Mouse (Mus musculus) heart, embryonic 12.5 days (tissue): ENCODE results near the gene 1500011B03Rik. TPM values are rescaled to one million over a fixed set of nuclear protein-coding genes. Genes with fewer than 3 reads are reported as not detected.

Experiments
- ATAC-seq: fragments of 200-750 bp; cut with Nextera tagmentation; 2 replicates; pipeline ENCODE4 v1.8.0; 2017; ENCODE audit warnings: moderate TSS enrichment, moderate library complexity; ENCODE audit not compliant: insufficient number of reproducible peaks, low FRiP score
- H3K27ac ChIP-seq: fragments of 300-500 bp; sonication (generic); 2 replicates; pipeline ENCODE4 v1.5.1; 2016; ENCODE audit warnings: mild to moderate bottlenecking, moderate library complexity; ENCODE audit not compliant: poor library complexity, severe bottlenecking
- H3K27me3 ChIP-seq: fragments of 300-500 bp; sonication (generic); replicated peaks from 2 replicates; pipeline ENCODE4 v1.6.1; 2016; ENCODE audit warnings: mild to moderate bottlenecking, moderate library complexity
- H3K36me3 ChIP-seq: fragments of 300-500 bp; sonication (generic); 2 replicates; pipeline ENCODE4 v1.6.1; 2016; ENCODE audit warnings: mild to moderate bottlenecking, moderate library complexity
- H3K4me1 ChIP-seq: fragments of 300-500 bp; sonication (generic); replicated peaks from 2 replicates; pipeline ENCODE4 v1.6.1; 2016; ENCODE audit warnings: mild to moderate bottlenecking
- H3K4me2 ChIP-seq: fragments of 300-500 bp; sonication (generic); 2 replicates; pipeline ENCODE4 v1.6.1; 2016; ENCODE audit warnings: mild to moderate bottlenecking, moderate library complexity
- H3K4me3 ChIP-seq: fragments of 300-500 bp; sonication (generic); 2 replicates; pipeline ENCODE4 v1.5.1; 2016; ENCODE audit warnings: mild to moderate bottlenecking
- H3K9ac ChIP-seq: fragments of 300-500 bp; sonication (generic); 2 replicates; pipeline ENCODE4 v1.6.1; 2016; ENCODE audit warnings: mild to moderate bottlenecking, moderate library complexity
- H3K9me3 ChIP-seq: fragments of 300-500 bp; sonication (generic); replicated peaks from 2 replicates; pipeline ENCODE4 v1.6.1; 2016; ENCODE audit warnings: mild to moderate bottlenecking, moderate library complexity
- WGBS: fragments of 180-500 bp; shearing (Covaris S2); methylation state at CpG from one replicate; pipeline ENCODE4 v1.1.7; 2016; 5-methylcytosine and 5-hydroxymethylcytosine counted together
- polyA plus RNA-seq: library from polyadenylated mRNA; unstranded; fragments of >200 nt; fragmentation: Nextera tagmentation; extraction: Ambion mirVana; gene quantifications from 2 replicates; pipeline ENCODE4 v1.2.1, GENCODE M21; 2016

1500011B03Rik gene
- polyA plus RNA-seq, 1 experiment from 2014 or later = 53.2 TPM

DNA sequence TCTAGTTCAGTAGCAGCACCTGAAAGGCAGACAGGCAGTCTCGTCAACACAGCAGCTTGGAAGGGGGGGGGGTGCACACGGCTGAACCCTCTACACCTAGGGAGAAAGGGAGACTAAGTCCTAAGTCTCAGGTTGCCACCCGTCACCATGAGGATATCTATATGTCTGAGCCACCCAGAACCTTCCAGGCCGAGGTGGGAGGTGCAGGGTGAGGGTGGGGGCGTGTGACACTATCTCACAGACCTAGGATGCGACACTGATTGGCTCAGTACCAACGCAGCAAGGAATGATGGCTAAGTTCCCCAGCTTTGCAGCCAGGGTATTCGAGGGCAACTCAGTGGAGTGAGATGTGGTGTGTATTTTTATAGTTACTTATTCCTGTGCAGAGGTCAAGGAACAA is 14.9 kb downstream of the 1500011B03Rik start:
- H3K4me1 ChIP-seq = peaks cover 41% of the 10 kb centered on the region
- no peak overlapping the region for H3K27ac ChIP-seq
- WGBS = 73% methylated on average over 8 of the region's 8 CpGs
- H3K27me3 ChIP-seq = no peaks in the 10 kb centered on the region
- no peak overlapping the region for H3K9ac ChIP-seq
- no peak overlapping the region for H3K4me3 ChIP-seq
- peaks cover 32% of the 10 kb centered on the region for H3K36me3 ChIP-seq
- H3K9me3 ChIP-seq = no peaks in the 10 kb centered on the region
- no peak for ATAC-seq
- H3K4me2 ChIP-seq = no peak overlapping the region

DNA sequence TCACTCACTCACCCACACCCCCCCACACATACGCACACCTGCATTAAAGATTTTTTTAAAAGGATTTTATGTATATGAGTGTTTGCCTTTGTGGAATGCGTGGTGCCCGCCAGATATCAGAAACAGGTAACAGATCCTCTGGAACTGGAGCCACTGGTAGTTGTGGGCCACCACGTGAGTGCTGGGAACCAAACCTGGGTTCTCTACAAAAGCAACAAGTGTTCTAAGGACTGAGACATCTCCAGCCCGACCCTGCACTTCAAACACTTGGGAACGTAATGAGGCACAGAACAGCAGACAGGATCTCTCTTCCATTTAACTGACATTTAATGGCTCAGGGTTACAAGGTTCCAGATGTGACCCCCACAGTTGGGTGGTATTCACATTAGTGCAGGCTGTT is 15.4 kb downstream of the 1500011B03Rik start:
- 71% methylated on average over 6 of the region's 6 CpGs for WGBS
- ATAC-seq = no peak
- no peak overlapping the region for H3K9ac ChIP-seq
- H3K27me3 ChIP-seq = no peaks in the 10 kb centered on the region
- H3K36me3 ChIP-seq = peaks cover 37% of the 10 kb centered on the region
- H3K4me2 ChIP-seq = no peak overlapping the region
- peaks cover 41% of the 10 kb centered on the region for H3K4me1 ChIP-seq
- peak overlapping the region; percentile 81 for H3K27ac ChIP-seq
- no peaks in the 10 kb centered on the region for H3K9me3 ChIP-seq
- no peak overlapping the region for H3K4me3 ChIP-seq

DNA sequence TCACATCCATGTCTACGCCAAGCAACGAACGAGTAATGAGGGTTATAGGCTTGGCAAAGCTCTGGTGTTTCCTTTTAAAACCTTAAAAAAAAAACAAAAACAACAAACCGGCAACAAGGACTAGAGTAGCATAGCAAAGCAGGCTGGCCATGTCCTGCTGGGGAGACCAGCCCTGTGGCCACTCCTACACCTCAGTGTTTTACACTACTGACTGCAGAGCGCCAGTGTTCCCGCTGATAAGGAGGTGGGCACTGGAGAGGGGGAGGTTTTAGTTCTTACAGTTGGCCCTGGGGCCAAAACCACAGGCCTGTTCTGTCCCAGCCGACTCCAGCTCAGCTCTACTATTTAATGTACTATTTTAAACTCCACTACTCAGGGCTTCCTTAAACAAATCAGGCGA is 15.8 kb downstream of the 1500011B03Rik start:
- 11% methylated on average over 8 of the region's 8 CpGs for WGBS
- Histone ChIP-seq H3K4me2 (peak overlapping the region; percentile 39), H3K27ac (peak overlapping the region; percentile 81), H3K9me3 (no peaks in the 10 kb centered on the region), H3K4me3 (no peak overlapping the region), H3K4me1 (peaks cover 37% of the 10 kb centered on the region), H3K9ac (no peak overlapping the region), H3K36me3 (peaks cover 40% of the 10 kb centered on the region), H3K27me3 (no peaks in the 10 kb centered on the region)
- ATAC-seq = peak; percentile 81

DNA sequence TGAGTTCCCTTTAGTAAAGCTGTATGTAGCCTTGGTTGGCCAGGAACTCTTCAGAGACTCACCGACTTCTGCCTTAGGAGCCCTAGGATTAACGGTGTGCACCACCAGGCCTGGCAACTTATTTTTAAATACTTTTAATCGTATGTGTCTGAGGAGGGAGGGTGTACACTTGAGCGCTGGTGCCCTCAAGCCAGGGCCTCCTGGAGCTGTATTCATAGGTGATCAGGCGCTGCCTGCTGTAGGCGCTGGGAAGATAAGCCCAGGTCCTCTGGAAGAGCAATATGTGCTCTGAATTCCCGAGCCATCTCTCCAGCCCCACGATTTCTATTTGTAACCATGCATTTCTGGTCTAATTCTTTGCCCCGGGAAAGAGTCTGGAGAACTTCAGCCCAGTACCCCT is 16.2 kb downstream of the 1500011B03Rik start:
- WGBS = 22% methylated on average over 9 of the region's 9 CpGs
- Histone ChIP-seq H3K9me3 (no peaks in the 10 kb centered on the region), H3K9ac (peak overlapping the region; percentile 29), H3K36me3 (peaks cover 44% of the 10 kb centered on the region), H3K27me3 (no peaks in the 10 kb centered on the region), H3K4me1 (peaks cover 32% of the 10 kb centered on the region), H3K4me3 (no peak overlapping the region), H3K4me2 (peak overlapping the region; percentile 39), H3K27ac (peak overlapping the region; percentile 81)
- ATAC-seq = 0 out of 2 replicates have a peak, but pooled peaks have one; percentile 30

DNA sequence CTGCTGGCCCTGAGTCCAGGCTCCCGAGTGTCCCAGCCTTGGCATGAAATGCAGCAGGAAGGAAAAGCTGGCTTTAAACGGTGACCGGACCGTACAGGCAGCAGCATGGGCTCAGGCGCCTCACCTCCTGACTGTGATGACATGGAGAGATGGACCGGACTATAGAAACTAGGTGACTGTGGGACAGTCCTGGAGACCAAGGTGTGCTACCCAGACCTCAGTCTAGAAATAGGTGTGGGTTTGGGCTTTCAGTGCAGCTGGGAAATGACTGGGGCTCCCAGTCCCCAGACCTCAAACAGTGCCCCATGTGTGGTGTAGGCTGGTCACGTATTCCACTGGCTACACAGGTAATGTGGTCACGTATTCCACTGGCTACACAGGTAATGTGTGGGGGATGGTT is 16.6 kb downstream of the 1500011B03Rik start:
- 72% methylated on average over 8 of the region's 8 CpGs for WGBS
- Histone ChIP-seq H3K4me3 (no peak overlapping the region), H3K4me1 (peaks cover 32% of the 10 kb centered on the region), H3K36me3 (peaks cover 47% of the 10 kb centered on the region), H3K9ac (peak overlapping the region; percentile 29), H3K4me2 (peak overlapping the region; percentile 39; the same call in 1 of the 2 replicates), H3K27me3 (no peaks in the 10 kb centered on the region), H3K9me3 (no peaks in the 10 kb centered on the region), H3K27ac (peak overlapping the region; percentile 81)
- ATAC-seq = no peak

DNA sequence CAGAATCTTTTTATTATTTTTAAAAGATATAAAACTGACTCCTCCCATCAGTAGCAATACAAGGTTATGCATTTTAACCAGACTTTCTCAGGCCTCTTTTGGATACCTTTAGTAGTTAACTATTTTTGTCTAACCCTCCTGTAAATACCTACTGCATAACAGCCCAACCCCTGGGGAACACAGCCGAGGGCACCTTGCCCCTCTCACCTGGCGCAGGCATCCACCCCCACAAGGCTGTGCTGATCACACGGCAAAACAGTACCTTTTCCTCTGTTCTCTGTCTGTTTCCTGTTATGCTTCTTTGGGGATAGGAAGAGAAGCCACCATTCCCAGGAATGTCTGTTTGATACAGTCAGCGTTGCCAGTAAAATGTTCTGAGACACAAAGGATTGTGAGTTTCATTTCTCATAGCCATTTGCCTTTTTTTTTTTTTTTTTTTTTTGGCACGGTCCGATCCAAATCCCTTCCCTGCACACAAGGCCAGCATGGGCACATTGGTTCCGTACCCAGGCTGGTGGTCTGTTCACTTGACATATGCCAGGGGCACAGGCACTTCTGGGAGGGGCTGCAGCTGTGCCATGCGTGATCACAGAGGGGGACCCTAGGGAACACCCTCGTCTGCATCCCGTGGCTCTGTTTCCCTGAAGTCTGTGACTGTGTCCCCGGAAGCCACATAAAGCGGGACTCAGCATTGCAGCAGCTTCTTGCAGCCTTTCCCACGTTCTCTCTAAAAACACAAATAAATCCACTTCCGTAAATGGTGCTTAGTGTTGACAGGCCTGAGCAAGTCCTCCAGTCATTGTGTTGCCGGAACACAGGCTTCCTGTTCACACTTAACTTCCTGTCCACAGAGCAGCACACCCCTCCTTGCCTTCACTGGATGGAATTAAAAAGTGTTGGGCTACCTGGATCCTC is 17.6 kb downstream of the 1500011B03Rik start:
- ATAC-seq = no peak
- WGBS = 58% methylated on average over 15 of the region's 15 CpGs

DNA sequence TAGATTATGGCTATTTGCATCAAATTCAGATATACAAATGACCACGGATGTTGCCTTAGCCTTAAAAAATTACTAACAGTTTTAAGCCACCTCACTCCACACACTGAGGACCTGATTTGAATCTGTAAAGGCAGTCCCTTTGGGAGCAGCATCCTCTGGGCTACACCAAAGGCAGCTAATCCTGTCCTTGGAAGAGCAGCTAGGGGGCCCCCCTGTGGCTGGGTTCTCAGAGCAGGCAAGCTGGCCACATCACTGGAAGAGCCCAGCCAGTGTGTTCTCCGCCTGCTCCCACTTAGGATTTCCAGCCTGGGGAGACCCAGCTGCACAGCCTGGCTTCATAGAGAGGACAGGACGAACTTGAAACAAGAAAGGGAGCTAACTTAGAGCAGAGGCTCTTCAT is 18.3 kb downstream of the 1500011B03Rik start:
- H3K4me3 ChIP-seq = no peak overlapping the region
- no peaks in the 10 kb centered on the region for H3K27me3 ChIP-seq
- 48% methylated on average over 3 of the region's 3 CpGs for WGBS
- no peak overlapping the region for H3K4me2 ChIP-seq
- H3K9me3 ChIP-seq = no peaks in the 10 kb centered on the region
- no peak for ATAC-seq
- H3K36me3 ChIP-seq = peaks cover 62% of the 10 kb centered on the region
- H3K4me1 ChIP-seq = peaks cover 32% of the 10 kb centered on the region
- no peak overlapping the region for H3K9ac ChIP-seq
- no peak overlapping the region for H3K27ac ChIP-seq

More for the DNA sequence above, 17.6 kb downstream of the 1500011B03Rik start:
- Histone ChIP-seq H3K36me3 (peaks cover 56% of the 10 kb centered on the region), H3K4me3 (no peak overlapping the region), H3K4me2 (no peak overlapping the region), H3K27ac (peak overlapping the region; percentile 81), H3K27me3 (no peaks in the 10 kb centered on the region), H3K9me3 (no peaks in the 10 kb centered on the region), H3K9ac (no peak overlapping the region), H3K4me1 (peaks cover 32% of the 10 kb centered on the region)

DNA sequence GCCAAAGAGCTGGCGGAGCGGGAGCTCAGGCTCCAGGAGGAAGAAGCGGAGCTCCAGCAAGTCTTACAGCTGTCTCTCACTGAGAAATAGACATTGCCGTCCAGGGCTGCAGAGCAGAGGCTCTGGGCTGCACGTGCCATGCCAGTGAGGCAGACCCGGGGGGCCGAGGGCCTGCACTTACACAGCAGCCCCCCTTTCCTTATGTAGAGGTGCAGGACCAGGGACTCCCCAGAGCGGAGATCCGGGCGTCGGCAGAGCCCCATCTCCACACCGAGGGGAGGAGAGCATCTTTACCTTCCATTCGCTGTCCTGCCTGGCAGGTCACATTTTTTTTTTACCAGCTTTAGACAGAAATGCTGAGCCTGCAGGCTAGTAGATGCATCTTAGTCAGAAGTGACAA is 18.9 kb downstream of the 1500011B03Rik start:
- H3K27ac ChIP-seq = no peak overlapping the region
- H3K27me3 ChIP-seq = no peaks in the 10 kb centered on the region
- no peak overlapping the region for H3K4me2 ChIP-seq
- H3K4me1 ChIP-seq = peaks cover 32% of the 10 kb centered on the region
- H3K9ac ChIP-seq = no peak overlapping the region
- WGBS = 90% methylated on average over 13 of the region's 13 CpGs
- no peak for ATAC-seq
- peaks cover 68% of the 10 kb centered on the region for H3K36me3 ChIP-seq
- no peaks in the 10 kb centered on the region for H3K9me3 ChIP-seq
- H3K4me3 ChIP-seq = no peak overlapping the region

DNA sequence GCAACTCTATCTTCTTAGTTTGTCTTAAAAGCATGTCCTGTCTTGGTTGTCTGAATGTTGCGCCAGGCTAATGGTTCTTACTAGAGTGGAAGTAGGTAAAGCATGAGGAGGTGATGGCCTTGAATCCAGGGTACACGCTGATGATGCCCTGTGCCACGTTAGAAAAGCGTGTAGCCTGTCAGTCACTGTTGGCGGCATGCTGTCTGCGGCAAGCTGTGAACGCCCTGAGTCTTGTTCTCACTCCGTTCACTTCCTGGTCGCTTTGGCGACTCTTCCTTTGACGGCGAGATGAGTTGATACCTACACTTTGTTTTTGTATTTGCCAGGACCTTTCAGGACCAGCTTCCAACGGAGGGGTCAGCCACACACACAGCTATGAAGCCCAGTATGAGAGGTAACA is 20.0 kb downstream of the 1500011B03Rik start:
- no peak for ATAC-seq
- Histone ChIP-seq H3K9me3 (no peaks in the 10 kb centered on the region), H3K4me2 (no peak overlapping the region), H3K4me1 (peaks cover 27% of the 10 kb centered on the region), H3K27me3 (no peaks in the 10 kb centered on the region), H3K36me3 (peaks cover 70% of the 10 kb centered on the region), H3K4me3 (no peak overlapping the region), H3K9ac (no peak overlapping the region), H3K27ac (no peak overlapping the region)
- 87% methylated on average over 13 of the region's 13 CpGs for WGBS

DNA sequence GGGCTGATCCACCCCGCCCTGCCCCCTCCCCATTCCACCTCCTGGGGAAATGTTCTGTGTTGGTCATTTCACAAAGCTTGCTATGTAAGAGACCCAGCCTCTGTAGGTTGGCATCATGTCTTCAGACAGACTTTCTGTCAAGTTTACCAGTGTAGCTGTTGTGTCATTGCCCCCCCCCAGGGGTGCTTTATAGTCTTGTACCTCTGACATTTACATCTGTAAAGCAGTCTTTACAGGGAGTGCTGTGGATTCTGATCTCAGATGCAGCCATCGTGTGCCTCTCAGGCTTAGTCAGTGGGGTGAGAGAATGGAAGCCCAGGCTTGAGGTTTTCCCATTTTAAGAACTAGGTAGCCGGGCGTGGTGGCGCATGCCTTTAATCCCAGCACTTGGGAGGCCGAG is 21.4 kb downstream of the 1500011B03Rik start:
- H3K9ac ChIP-seq = no peak overlapping the region
- H3K27me3 ChIP-seq = no peaks in the 10 kb centered on the region
- 86% methylated on average over 6 of the region's 6 CpGs for WGBS
- peaks cover 17% of the 10 kb centered on the region for H3K4me1 ChIP-seq
- H3K4me2 ChIP-seq = no peak overlapping the region
- no peak overlapping the region for H3K27ac ChIP-seq
- H3K4me3 ChIP-seq = no peak overlapping the region
- H3K9me3 ChIP-seq = no peaks in the 10 kb centered on the region
- H3K36me3 ChIP-seq = peaks cover 74% of the 10 kb centered on the region
- ATAC-seq = no peak

DNA sequence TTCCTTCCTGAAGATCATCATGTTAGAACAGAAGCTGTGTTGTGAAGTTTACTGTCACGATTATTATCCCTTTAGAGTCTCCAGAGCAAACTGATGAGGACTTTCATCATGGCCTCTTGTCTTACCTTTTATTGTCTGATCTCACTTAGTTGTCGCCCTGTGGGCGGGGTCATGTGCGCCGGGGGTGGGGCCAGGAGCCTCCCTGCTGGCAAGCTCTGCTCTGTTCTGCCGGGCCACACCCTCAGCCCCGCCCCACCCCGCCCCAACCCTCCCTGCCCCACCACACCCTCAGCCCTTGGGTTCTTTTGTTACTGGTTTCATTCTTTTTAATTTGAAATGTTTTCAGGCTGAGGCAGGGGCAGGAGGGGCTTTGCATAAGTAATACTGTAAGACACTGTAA is 22.2 kb downstream of the 1500011B03Rik start:
- H3K36me3 ChIP-seq = peaks cover 74% of the 10 kb centered on the region

More for the DNA sequence above, 22.2 kb downstream of the 1500011B03Rik start:
- Histone ChIP-seq H3K4me3 (no peak overlapping the region), H3K27me3 (no peaks in the 10 kb centered on the region), H3K4me1 (peaks cover 17% of the 10 kb centered on the region), H3K9ac (no peak overlapping the region), H3K4me2 (no peak overlapping the region), H3K9me3 (no peaks in the 10 kb centered on the region), H3K27ac (no peak overlapping the region)
- WGBS = 31% methylated on average over 8 of the region's 8 CpGs
- ATAC-seq = no peak
